Mouse (Mus musculus): ENCODE measurements around the gene Xlr4c. TPM values are rescaled to one million over a fixed set of nuclear protein-coding genes. Genes with fewer than 3 reads are reported as not detected.
"Not testable (repeated sequence)": the region's sequence is repeated elsewhere in the genome, so short reads cannot be mapped to it uniquely, and the experiment has no call there.

Xlr4c gene
- polyA plus RNA-seq, 1 experiment from 2014 or later: 1.8 TPM

- H3K9ac ChIP-seq (ENCODE audit: low read length); H3K9me3 ChIP-seq (replicated peaks; ENCODE audit: control insufficient read depth, low read length); H3K4me1 ChIP-seq (ENCODE audit: control insufficient read depth, insufficient read depth, low read length); H3K4me3 ChIP-seq (ENCODE audit: low read length); H3K36me3 ChIP-seq (ENCODE audit: control insufficient read depth, insufficient read depth); H3K4me2 ChIP-seq (ENCODE audit: low read depth, low read length); H3K27me3 ChIP-seq (ENCODE audit: control insufficient read depth, insufficient read depth, low read length); ATAC-seq (replicated peaks; ENCODE audit: extremely low read depth, insufficient read depth, low FRiP score); H3K27ac ChIP-seq (ENCODE audit: low read length): not testable (repeated sequence)
- 70% methylated on average over 12 of the region's 12 CpGs for WGBS
These were observed 51.0 kb downstream of the Xlr4c start, which contains the start of gene Xlr3b for GRCm38 (mm10) chrX:73191934-73192333. TSS of gene Xlr3b (plus strand) at chrX:73192207.

Other genes starting within 250 kb of the Xlr4c start
- not detected in 2 replicates for gene Pnma5, start 206.0 kb downstream of the Xlr4c start, polyA plus RNA-seq (2015; fragmentation: Nextera tagmentation; extraction: Ambion mirVana)
- gene Pnma3, start 178.3 kb downstream of the Xlr4c start, polyA plus RNA-seq (2015; fragmentation: Nextera tagmentation; extraction: Ambion mirVana): not detected in 2 replicates
- gene Xlr4a, start 160.7 kb downstream of the Xlr4c start, polyA plus RNA-seq (2015; fragmentation: Nextera tagmentation; extraction: Ambion mirVana): 2.6 and 4.3 TPM in 2 replicates
- 1.0 and 1.8 TPM in 2 replicates for gene Xlr3a, start 146.0 kb downstream of the Xlr4c start, polyA plus RNA-seq (2015; fragmentation: Nextera tagmentation; extraction: Ambion mirVana)
- 0.05 and 0.11 TPM in 2 replicates for gene Gm14685, start 126.1 kb downstream of the Xlr4c start, polyA plus RNA-seq (2015; fragmentation: Nextera tagmentation; extraction: Ambion mirVana)
- gene Xlr5b, start 94.3 kb downstream of the Xlr4c start, polyA plus RNA-seq (2015; fragmentation: Nextera tagmentation; extraction: Ambion mirVana): not detected in 2 replicates
- not detected in 2 replicates for gene DXBay18, start 93.7 kb downstream of the Xlr4c start, polyA plus RNA-seq (2015; fragmentation: Nextera tagmentation; extraction: Ambion mirVana)
- gene Spin2d, start 66.1 kb downstream of the Xlr4c start, polyA plus RNA-seq (2015; fragmentation: Nextera tagmentation; extraction: Ambion mirVana): not detected in 2 replicates
- gene Xlr3b, start 50.9 kb downstream of the Xlr4c start, polyA plus RNA-seq (2015; fragmentation: Nextera tagmentation; extraction: Ambion mirVana): 6.3 and 6.5 TPM in 2 replicates
- 2.4 and 4.1 TPM in 2 replicates for gene Xlr4b, start 28.8 kb downstream of the Xlr4c start, polyA plus RNA-seq (2015; fragmentation: Nextera tagmentation; extraction: Ambion mirVana)
- 11.8 and 11.9 TPM in 2 replicates for gene F8a, start 14.8 kb downstream of the Xlr4c start, polyA plus RNA-seq (2015; fragmentation: Nextera tagmentation; extraction: Ambion mirVana)
- gene Xlr3c, start 22.3 kb upstream of the Xlr4c start, polyA plus RNA-seq (2015; fragmentation: Nextera tagmentation; extraction: Ambion mirVana): not detected in 2 replicates
- not detected in 2 replicates for gene Xlr5a, start 49.8 kb upstream of the Xlr4c start, polyA plus RNA-seq (2015; fragmentation: Nextera tagmentation; extraction: Ambion mirVana)
- gene Xlr5c, start 49.8 kb upstream of the Xlr4c start, polyA plus RNA-seq (2015; fragmentation: Nextera tagmentation; extraction: Ambion mirVana): not detected in 2 replicates
- not detected in 2 replicates for gene Gm45015, start 93.7 kb upstream of the Xlr4c start, polyA plus RNA-seq (2015; fragmentation: Nextera tagmentation; extraction: Ambion mirVana)
- 8.4 and 10.0 TPM in 2 replicates for gene Zfp275, start 99.5 kb upstream of the Xlr4c start, polyA plus RNA-seq (2015; fragmentation: Nextera tagmentation; extraction: Ambion mirVana)
- gene Gm18336, start 155.6 kb upstream of the Xlr4c start, polyA plus RNA-seq (2015; fragmentation: Nextera tagmentation; extraction: Ambion mirVana): not detected in 2 replicates
- not detected in 2 replicates for gene Zfp92, start 168.0 kb upstream of the Xlr4c start, polyA plus RNA-seq (2015; fragmentation: Nextera tagmentation; extraction: Ambion mirVana)
- gene Trex2, start 192.2 kb upstream of the Xlr4c start, polyA plus RNA-seq (2015; fragmentation: Nextera tagmentation; extraction: Ambion mirVana): not detected in 2 replicates
- gene Haus7, start 215.9 kb upstream of the Xlr4c start, polyA plus RNA-seq (2015; fragmentation: Nextera tagmentation; extraction: Ambion mirVana): 40.2 and 42.3 TPM in 2 replicates
- gene Bgn, start 240.5 kb upstream of the Xlr4c start, polyA plus RNA-seq (2015; fragmentation: Nextera tagmentation; extraction: Ambion mirVana): 98.9 and 99.9 TPM in 2 replicates